Mouse (Mus musculus) spleen, adult 2 months (tissue): ENCODE results near the gene Myh15.

Experiments used
- CTCF ChIP-seq: fragments of 200-500 bp; IDR thresholded peaks from 2 replicates; pipeline ENCODE4 v1.5.1; 2011; ENCODE audit warnings: mild to moderate bottlenecking, inconsistent platforms; ENCODE audit not compliant: insufficient read depth, insufficient read length, insufficient replicate concordance; ENCODE audit errors: extremely low read depth
- POLR2A ChIP-seq: fragments of 200-500 bp; IDR thresholded peaks from 2 replicates; pipeline ENCODE4 v1.6.1; 2011; ENCODE audit warnings: low read depth, low read length, inconsistent platforms

DNA sequence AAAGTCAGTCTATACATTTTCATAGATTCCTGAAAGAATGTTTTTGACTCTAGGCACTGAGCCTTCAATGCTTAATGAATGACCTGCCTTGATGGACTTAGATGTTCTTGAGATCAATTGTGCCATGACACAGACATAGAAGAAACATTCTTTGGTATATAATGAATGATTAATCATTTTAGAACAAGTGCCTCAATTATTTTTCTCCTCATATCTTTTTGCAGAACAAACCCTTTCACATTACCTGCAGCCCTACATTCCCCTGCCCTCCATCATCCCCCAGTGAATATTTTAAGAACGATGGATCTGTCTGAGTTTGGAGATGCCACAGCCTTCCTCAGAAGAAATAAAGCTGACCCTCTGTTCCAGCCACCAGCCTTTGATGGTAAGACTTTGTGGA is at the start of gene Myh15:
- TF ChIP-seq POLR2A, result no peak
- no peak for TF ChIP-seq CTCF
